Mouse (Mus musculus): ENCODE measurements at regions not wholly inside any gene's neighbourhood (a gene's known extent, or its start where the extent isn't known, plus 50 kb on each side); places are given as distances from the start of the nearest gene placed in this dataset.

- no peak overlapping the region for H3K4me2 ChIP-seq (ENCODE audit: low read length)
- H3K27me3 ChIP-seq (ENCODE audit: control insufficient read depth, insufficient read depth, low read length), result no peaks in the 10 kb centered on the region
- H3K27ac ChIP-seq (replicated peaks; ENCODE audit: low read depth, low read length), result no peak overlapping the region
- H3K9me3 ChIP-seq (ENCODE audit: control insufficient read depth, low read length), result no peaks in the 10 kb centered on the region
- ATAC-seq (ENCODE audit: low FRiP score, low TSS enrichment), result 0 out of 2 replicates have a peak, but pooled peaks have one; percentile 31
- WGBS, result 11% methylated on average over 2 of the region's 2 CpGs
- H3K36me3 ChIP-seq (ENCODE audit: control insufficient read depth, insufficient read depth, low read length), result no peaks in the 10 kb centered on the region
- H3K4me3 ChIP-seq (replicated peaks; ENCODE audit: low read depth, low read length), result no peak overlapping the region
- H3K9ac ChIP-seq (replicated peaks; ENCODE audit: low read length), result no peak overlapping the region
- no peak for DNase-seq
- H3K4me1 ChIP-seq (ENCODE audit: control insufficient read depth, insufficient read depth, low read length), result no peaks in the 10 kb centered on the region
Observed at GRCm38 (mm10) chr13:80291744-80292515, 591.3 kb upstream of the Arrdc3 start.

- ATAC-seq (ENCODE audit: low FRiP score, low TSS enrichment) (no peak), DNase-seq (no peak)
- Histone ChIP-seq H3K9ac (replicated peaks; ENCODE audit: low read length) (no peak overlapping the region), H3K36me3 (ENCODE audit: control insufficient read depth, insufficient read depth, low read length) (no peaks in the 10 kb centered on the region), H3K27ac (replicated peaks; ENCODE audit: low read depth, low read length) (no peak overlapping the region), H3K4me1 (ENCODE audit: control insufficient read depth, insufficient read depth, low read length) (no peaks in the 10 kb centered on the region), H3K27me3 (ENCODE audit: control insufficient read depth, insufficient read depth, low read length) (no peaks in the 10 kb centered on the region), H3K4me3 (replicated peaks; ENCODE audit: low read depth, low read length) (no peak overlapping the region), H3K4me2 (ENCODE audit: low read length) (no peak overlapping the region), H3K9me3 (ENCODE audit: control insufficient read depth, low read length) (no peaks in the 10 kb centered on the region)
- 16% methylated on average over 1 of the region's 1 CpGs for WGBS
Observed at GRCm38 (mm10) chr13:80295723-80296122, 587.5 kb upstream of the Arrdc3 start.

- peak; percentile 20; the same call in 1 of the 2 replicates for ATAC-seq (ENCODE audit: low FRiP score, low TSS enrichment)
- peak; percentile 26 for DNase-seq
- Histone ChIP-seq H3K9ac (replicated peaks; ENCODE audit: low read length) (no peak overlapping the region), H3K36me3 (ENCODE audit: control insufficient read depth, insufficient read depth, low read length) (no peaks in the 10 kb centered on the region), H3K27ac (replicated peaks; ENCODE audit: low read depth, low read length) (no peak overlapping the region), H3K4me2 (ENCODE audit: low read length) (no peak overlapping the region), H3K4me1 (ENCODE audit: control insufficient read depth, insufficient read depth, low read length) (no peaks in the 10 kb centered on the region), H3K4me3 (replicated peaks; ENCODE audit: low read depth, low read length) (no peak overlapping the region), H3K27me3 (ENCODE audit: control insufficient read depth, insufficient read depth, low read length) (no peaks in the 10 kb centered on the region), H3K9me3 (ENCODE audit: control insufficient read depth, low read length) (no peaks in the 10 kb centered on the region)
- WGBS, result 60% methylated on average over 5 of the region's 5 CpGs
Observed at GRCm38 (mm10) chr13:80334073-80334704, 549.0 kb upstream of the Arrdc3 start.

- H3K9ac ChIP-seq (replicated peaks; ENCODE audit: low read length), result no peak overlapping the region
- 56% methylated on average over 8 of the region's 8 CpGs for WGBS
- H3K27ac ChIP-seq (replicated peaks; ENCODE audit: low read depth, low read length), result no peak overlapping the region
- DNase-seq, result peak; percentile 31
- no peak overlapping the region for H3K4me3 ChIP-seq (replicated peaks; ENCODE audit: low read depth, low read length)
- ATAC-seq (ENCODE audit: low FRiP score, low TSS enrichment), result no peak
- H3K4me2 ChIP-seq (ENCODE audit: low read length), result no peak overlapping the region
- H3K9me3 ChIP-seq (ENCODE audit: control insufficient read depth, low read length), result no peaks in the 10 kb centered on the region
- H3K36me3 ChIP-seq (ENCODE audit: control insufficient read depth, insufficient read depth, low read length), result no peaks in the 10 kb centered on the region
- H3K4me1 ChIP-seq (ENCODE audit: control insufficient read depth, insufficient read depth, low read length), result no peaks in the 10 kb centered on the region
- H3K27me3 ChIP-seq (ENCODE audit: control insufficient read depth, insufficient read depth, low read length), result no peaks in the 10 kb centered on the region
Observed at GRCm38 (mm10) chr13:80334865-80335655, 548.1 kb upstream of the Arrdc3 start.

- H3K4me3 ChIP-seq (replicated peaks; ENCODE audit: low read depth, low read length), result no peak overlapping the region
Observed at GRCm38 (mm10) chr13:80346980-80347649, 536.1 kb upstream of the Arrdc3 start.

GRCm38 (mm10) chr13:80365964-80366363 is 517.2 kb upstream of the Arrdc3 start:
- Histone ChIP-seq H3K9ac (replicated peaks; ENCODE audit: low read length) (no peak overlapping the region), H3K36me3 (ENCODE audit: control insufficient read depth, insufficient read depth, low read length) (no peaks in the 10 kb centered on the region), H3K27ac (replicated peaks; ENCODE audit: low read depth, low read length) (no peak overlapping the region), H3K4me3 (replicated peaks; ENCODE audit: low read depth, low read length) (no peak overlapping the region), H3K9me3 (ENCODE audit: control insufficient read depth, low read length) (no peaks in the 10 kb centered on the region), H3K4me2 (ENCODE audit: low read length) (no peak overlapping the region), H3K4me1 (ENCODE audit: control insufficient read depth, insufficient read depth, low read length) (no peaks in the 10 kb centered on the region), H3K27me3 (ENCODE audit: control insufficient read depth, insufficient read depth, low read length) (no peaks in the 10 kb centered on the region)
- ATAC-seq (ENCODE audit: low FRiP score, low TSS enrichment) (no peak), DNase-seq (no peak)
- 88% methylated on average over 2 of the region's 2 CpGs for WGBS

More at GRCm38 (mm10) chr13:80346980-80347649, 536.1 kb upstream of the Arrdc3 start:
- Histone ChIP-seq H3K4me1 (ENCODE audit: control insufficient read depth, insufficient read depth, low read length) (0 out of 2 replicates have a peak, but pooled peaks cover 5% of the 10 kb centered on the region), H3K36me3 (ENCODE audit: control insufficient read depth, insufficient read depth, low read length) (no peaks in the 10 kb centered on the region), H3K27me3 (ENCODE audit: control insufficient read depth, insufficient read depth, low read length) (no peaks in the 10 kb centered on the region), H3K9ac (replicated peaks; ENCODE audit: low read length) (no peak overlapping the region), H3K9me3 (ENCODE audit: control insufficient read depth, low read length) (no peaks in the 10 kb centered on the region), H3K27ac (replicated peaks; ENCODE audit: low read depth, low read length) (no peak overlapping the region), H3K4me2 (ENCODE audit: low read length) (no peak overlapping the region)
- peak; percentile 46; the same call in 1 of the 2 replicates for ATAC-seq (ENCODE audit: low FRiP score, low TSS enrichment)
- DNase-seq, result peak; percentile 33
- 39% methylated on average over 2 of the region's 2 CpGs for WGBS

GRCm38 (mm10) chr13:80370491-80370890 is 512.7 kb upstream of the Arrdc3 start:
- DNase-seq (no peak), ATAC-seq (ENCODE audit: low FRiP score, low TSS enrichment) (no peak)
- no peak overlapping the region for H3K27ac ChIP-seq (replicated peaks; ENCODE audit: low read depth, low read length)
- H3K36me3 ChIP-seq (ENCODE audit: control insufficient read depth, insufficient read depth, low read length), result no peaks in the 10 kb centered on the region
- no peak overlapping the region for H3K9ac ChIP-seq (replicated peaks; ENCODE audit: low read length)
- 91% methylated on average over 1 of the region's 1 CpGs for WGBS
- no peaks in the 10 kb centered on the region for H3K27me3 ChIP-seq (ENCODE audit: control insufficient read depth, insufficient read depth, low read length)
- H3K9me3 ChIP-seq (ENCODE audit: control insufficient read depth, low read length), result no peaks in the 10 kb centered on the region
- H3K4me2 ChIP-seq (ENCODE audit: low read length), result no peak overlapping the region
- H3K4me3 ChIP-seq (replicated peaks; ENCODE audit: low read depth, low read length), result no peak overlapping the region
- no peaks in the 10 kb centered on the region for H3K4me1 ChIP-seq (ENCODE audit: control insufficient read depth, insufficient read depth, low read length)

GRCm38 (mm10) chr13:80381280-80381965 is 501.8 kb upstream of the Arrdc3 start:
- peak; percentile 45 for DNase-seq
- no peak; the same call in 1 of the 2 replicates for ATAC-seq (ENCODE audit: low FRiP score, low TSS enrichment)
- WGBS, result 61% methylated on average over 4 of the region's 4 CpGs

More at GRCm38 (mm10) chr13:80381280-80381965, 501.8 kb upstream of the Arrdc3 start:
- Histone ChIP-seq H3K9ac (replicated peaks; ENCODE audit: low read length) (no peak overlapping the region), H3K9me3 (ENCODE audit: control insufficient read depth, low read length) (no peaks in the 10 kb centered on the region), H3K4me3 (replicated peaks; ENCODE audit: low read depth, low read length) (no peak overlapping the region), H3K27ac (replicated peaks; ENCODE audit: low read depth, low read length) (no peak overlapping the region), H3K27me3 (ENCODE audit: control insufficient read depth, insufficient read depth, low read length) (no peaks in the 10 kb centered on the region), H3K36me3 (ENCODE audit: control insufficient read depth, insufficient read depth, low read length) (no peaks in the 10 kb centered on the region), H3K4me2 (ENCODE audit: low read length) (no peak overlapping the region), H3K4me1 (ENCODE audit: control insufficient read depth, insufficient read depth, low read length) (peaks cover 6% of the 10 kb centered on the region)

Data from midbrain, embryonic 14.5 days (tissue).